Mouse (Mus musculus): ENCODE measurements around the gene Nutf2-ps1.

- TF ChIP-seq CTCF (IDR thresholded peaks at IDR 0.05; ENCODE audit: borderline replicate concordance, insufficient read depth, low read length) = no peak
- no peak for TF ChIP-seq POLR2A (IDR thresholded peaks at IDR 0.05; ENCODE audit: low read depth, low read length)
These were observed 21.0 kb downstream of the Nutf2-ps1 start for GRCm38 (mm10) chr19:53567864-53568263.

Data from embryonic fibroblast, embryonic 13.5 days (primary cell).